8 mouse cellular contexts compared by ENCODE assay signal in genomic region chr1:153480386-153481024, GRCm38 (mm10). TPM values are rescaled to one million over a fixed set of nuclear protein-coding genes. Genes with fewer than 3 reads are reported as not detected.
A peak's percentile ranks its signal among the peaks of the same experiment; 100 is the strongest.
DNase-seq lines count a peak whose midpoint lies in the region; ATAC-seq and TF ChIP-seq lines count a peak whose summit lies in the region.

No protein-coding gene starts in this region.

- H3K27ac ChIP-seq in neural tube, embryonic 15.5 days (replicated peaks): no peak overlapping the region
- no peak overlapping the region for H3K27ac ChIP-seq in embryonic facial prominence, embryonic 11.5 days (replicated peaks; ENCODE audit: low read depth, low read length)
- no peak overlapping the region for H3K27ac ChIP-seq in hindbrain, embryonic 12.5 days
- no peak overlapping the region for H3K27ac ChIP-seq in limb, embryonic 14.5 days (replicated peaks; ENCODE audit: low read depth, low read length)
- H3K27ac ChIP-seq in midbrain, embryonic 16.5 days (ENCODE audit: low read length): no peak overlapping the region
- H3K27ac ChIP-seq in stomach, postnatal 0 days (replicated peaks): no peak overlapping the region

- ATAC-seq in neural tube, embryonic 15.5 days (ENCODE audit: low FRiP score): no peak
- no peak for ATAC-seq in embryonic facial prominence, embryonic 11.5 days (replicated peaks; ENCODE audit: insufficient number of reproducible peaks, low FRiP score, low TSS enrichment, low read depth)
- ATAC-seq in hindbrain, embryonic 12.5 days (ENCODE audit: low FRiP score): 0 out of 2 replicates have a peak, but pooled peaks have one; percentile 29
- ATAC-seq in limb, embryonic 14.5 days (ENCODE audit: low FRiP score, low read depth): no peak
- ATAC-seq in midbrain, embryonic 16.5 days: peak; percentile 41; the same call in 1 of the 2 replicates
- ATAC-seq in stomach, postnatal 0 days (ENCODE audit: low FRiP score, low TSS enrichment): no peak

- H3K4me3 ChIP-seq in neural tube, embryonic 15.5 days (replicated peaks): no peak overlapping the region
- H3K4me3 ChIP-seq in embryonic facial prominence, embryonic 11.5 days (ENCODE audit: low read depth, low read length): no peak overlapping the region
- no peak overlapping the region for H3K4me3 ChIP-seq in hindbrain, embryonic 12.5 days
- no peak overlapping the region for H3K4me3 ChIP-seq in limb, embryonic 14.5 days (replicated peaks; ENCODE audit: low read length)
- no peak overlapping the region for H3K4me3 ChIP-seq in midbrain, embryonic 16.5 days (ENCODE audit: low read depth, low read length)
- H3K4me3 ChIP-seq in stomach, postnatal 0 days (ENCODE audit: low read depth, low read length): no peak overlapping the region

- no peak overlapping the region for H3K4me2 ChIP-seq in neural tube, embryonic 15.5 days
- H3K4me2 ChIP-seq in embryonic facial prominence, embryonic 11.5 days (ENCODE audit: low read depth, low read length): no peak overlapping the region
- H3K4me2 ChIP-seq in hindbrain, embryonic 12.5 days (replicated peaks): no peak overlapping the region
- H3K4me2 ChIP-seq in limb, embryonic 14.5 days (replicated peaks; ENCODE audit: low read depth, low read length, severe bottlenecking): no peak overlapping the region
- no peak overlapping the region for H3K4me2 ChIP-seq in midbrain, embryonic 16.5 days (ENCODE audit: low read length)
- no peak overlapping the region for H3K4me2 ChIP-seq in stomach, postnatal 0 days (replicated peaks; ENCODE audit: low read depth)

- TF ChIP-seq CTCF in stomach, postnatal 0 days (IDR thresholded peaks at IDR 0.05; ENCODE audit: low read depth): peak; percentile 86

- peaks cover 53% of the 10 kb centered on the region for H3K36me3 ChIP-seq in neural tube, embryonic 15.5 days
- H3K36me3 ChIP-seq in embryonic facial prominence, embryonic 11.5 days (replicated peaks; ENCODE audit: control insufficient read depth, insufficient read depth, low read depth, low read length): peaks cover 26% of the 10 kb centered on the region
- peaks cover 52% of the 10 kb centered on the region for H3K36me3 ChIP-seq in hindbrain, embryonic 12.5 days
- peaks cover 71% of the 10 kb centered on the region for H3K36me3 ChIP-seq in limb, embryonic 14.5 days (ENCODE audit: control insufficient read depth, insufficient read depth, low read length)
- peaks cover 36% of the 10 kb centered on the region for H3K36me3 ChIP-seq in midbrain, embryonic 16.5 days (ENCODE audit: control insufficient read depth, insufficient read depth, low read length)
- peaks cover 24% of the 10 kb centered on the region for H3K36me3 ChIP-seq in stomach, postnatal 0 days (ENCODE audit: control insufficient read depth, insufficient read depth, low read length)

- no peak for TF ChIP-seq EP300 in stomach, postnatal 0 days (optimal IDR thresholded peaks at IDR 0.05)

- no peaks in the 10 kb centered on the region for H3K27me3 ChIP-seq in neural tube, embryonic 15.5 days (replicated peaks)
- H3K27me3 ChIP-seq in embryonic facial prominence, embryonic 11.5 days (ENCODE audit: control insufficient read depth, insufficient read depth, low read length): no peaks in the 10 kb centered on the region
- H3K27me3 ChIP-seq in hindbrain, embryonic 12.5 days: no peaks in the 10 kb centered on the region
- no peaks in the 10 kb centered on the region for H3K27me3 ChIP-seq in limb, embryonic 14.5 days (ENCODE audit: control insufficient read depth, insufficient read depth, low read length)
- no peaks in the 10 kb centered on the region for H3K27me3 ChIP-seq in midbrain, embryonic 16.5 days (ENCODE audit: control insufficient read depth, insufficient read depth, low read depth, low read length)
- H3K27me3 ChIP-seq in stomach, postnatal 0 days (ENCODE audit: control insufficient read depth, insufficient read depth, low read length): no peaks in the 10 kb centered on the region

- no peak overlapping the region for H3K9ac ChIP-seq in neural tube, embryonic 15.5 days (replicated peaks)
- H3K9ac ChIP-seq in embryonic facial prominence, embryonic 11.5 days (replicated peaks; ENCODE audit: low read length): no peak overlapping the region
- H3K9ac ChIP-seq in hindbrain, embryonic 12.5 days: no peak overlapping the region
- H3K9ac ChIP-seq in limb, embryonic 14.5 days (ENCODE audit: low read depth, low read length, severe bottlenecking): no peak overlapping the region
- no peak overlapping the region for H3K9ac ChIP-seq in midbrain, embryonic 16.5 days (ENCODE audit: low read depth, low read length)
- no peak overlapping the region for H3K9ac ChIP-seq in stomach, postnatal 0 days (ENCODE audit: low read length)

- DNase-seq in neural tube, embryonic 10.5 days (ENCODE audit: extremely low spot score, low spot score): peak; percentile 66
- DNase-seq in adrenal gland, postnatal 10 days: peak; percentile 85
- peak; percentile 81 for DNase-seq in embryonic facial prominence, embryonic 11.5 days (ENCODE audit: low spot score)
- DNase-seq in limb, embryonic 14.5 days (ENCODE audit: low spot score): peak; percentile 61
- peak; percentile 79 for DNase-seq in stomach, postnatal 0 days (ENCODE audit: low spot score)

- WGBS in neural tube, embryonic 15.5 days: 41% methylated on average over 1 of the region's 1 CpGs
- 54% methylated on average over 1 of the region's 1 CpGs for WGBS in embryonic facial prominence, embryonic 11.5 days
- WGBS in hindbrain, embryonic 12.5 days: 46% methylated on average over 1 of the region's 1 CpGs
- WGBS in limb, embryonic 14.5 days: 54% methylated on average over 1 of the region's 1 CpGs
- 45% methylated on average over 1 of the region's 1 CpGs for WGBS in midbrain, embryonic 16.5 days
- 43% methylated on average over 1 of the region's 1 CpGs for WGBS in stomach, postnatal 0 days

- no peak for TF ChIP-seq POLR2A in limb, embryonic 14.5 days (IDR thresholded peaks at IDR 0.05; ENCODE audit: borderline replicate concordance, extremely low read depth, insufficient read depth, insufficient read length)

- H3K9me3 ChIP-seq in neural tube, embryonic 15.5 days (replicated peaks): no peaks in the 10 kb centered on the region
- no peaks in the 10 kb centered on the region for H3K9me3 ChIP-seq in embryonic facial prominence, embryonic 11.5 days (replicated peaks; ENCODE audit: control insufficient read depth, low read length)
- no peaks in the 10 kb centered on the region for H3K9me3 ChIP-seq in hindbrain, embryonic 12.5 days (replicated peaks)
- H3K9me3 ChIP-seq in limb, embryonic 14.5 days (ENCODE audit: control insufficient read depth, low read length): no peaks in the 10 kb centered on the region
- H3K9me3 ChIP-seq in midbrain, embryonic 16.5 days (replicated peaks; ENCODE audit: control insufficient read depth, low read length, poor library complexity, severe bottlenecking): no peaks in the 10 kb centered on the region
- H3K9me3 ChIP-seq in stomach, postnatal 0 days (ENCODE audit: control insufficient read depth, low read length): no peaks in the 10 kb centered on the region

- H3K4me1 ChIP-seq in neural tube, embryonic 15.5 days: peaks cover 21% of the 10 kb centered on the region
- no peaks in the 10 kb centered on the region for H3K4me1 ChIP-seq in embryonic facial prominence, embryonic 11.5 days (ENCODE audit: control insufficient read depth, insufficient read depth, low read length)
- H3K4me1 ChIP-seq in hindbrain, embryonic 12.5 days: peaks cover 19% of the 10 kb centered on the region
- H3K4me1 ChIP-seq in limb, embryonic 14.5 days (ENCODE audit: control insufficient read depth, insufficient read depth, low read length): peaks cover 15% of the 10 kb centered on the region
- H3K4me1 ChIP-seq in midbrain, embryonic 16.5 days (ENCODE audit: control insufficient read depth, insufficient read depth, low read length): peaks cover 18% of the 10 kb centered on the region
- no peaks in the 10 kb centered on the region for H3K4me1 ChIP-seq in stomach, postnatal 0 days (replicated peaks; ENCODE audit: control insufficient read depth, insufficient read depth)

RNA-seq across cellular contexts. Expression of gene Dhx9, which starts 7.0 kb away (rescaled TPM):
- 27.0 and 27.5 TPM in 2 replicates for polyA plus RNA-seq in neural tube, embryonic 15.5 days (2015; fragmentation: Nextera tagmentation; extraction: Ambion mirVana)
- 100 to 1,000 TPM; 107 to 121 TPM for total RNA-seq in adrenal gland, postnatal 10 days (2021)
- 25.6 and 26.6 TPM in 2 replicates for polyA plus RNA-seq in embryonic facial prominence, embryonic 11.5 days (2014; fragmentation: Nextera tagmentation; extraction: Ambion mirVana)
- 47.3 and 47.4 TPM in 2 replicates for polyA plus RNA-seq in hindbrain, embryonic 12.5 days (2016; fragmentation: Nextera tagmentation; extraction: Ambion mirVana)
- polyA plus RNA-seq in limb, embryonic 14.5 days (2012; rRNA removed): 104 and 143 TPM in 2 replicates
- polyA plus RNA-seq in limb, embryonic 14.5 days (2014; fragmentation: Nextera tagmentation; extraction: Ambion mirVana): 24.2 and 26.9 TPM in 2 replicates
- polyA plus RNA-seq in midbrain, embryonic 16.5 days (2015; fragmentation: Nextera tagmentation; extraction: Ambion mirVana): 22.1 and 29.5 TPM in 2 replicates
- 6.6 and 10.6 TPM in 2 replicates for polyA plus RNA-seq in stomach, postnatal 0 days (2015; fragmentation: Nextera tagmentation; extraction: Ambion mirVana)

RNA-seq across cellular contexts. Expression of gene Shcbp1l, which starts 55.5 kb away (rescaled TPM):
- polyA plus RNA-seq in neural tube, embryonic 15.5 days (2015; fragmentation: Nextera tagmentation; extraction: Ambion mirVana): 0.43 and 0.75 TPM in 2 replicates
- under 1 TPM; 0.15 to 0.39 TPM for total RNA-seq in adrenal gland, postnatal 10 days (2021)
- polyA plus RNA-seq in embryonic facial prominence, embryonic 11.5 days (2014; fragmentation: Nextera tagmentation; extraction: Ambion mirVana): 0.25 and 0.45 TPM in 2 replicates
- polyA plus RNA-seq in hindbrain, embryonic 12.5 days (2016; fragmentation: Nextera tagmentation; extraction: Ambion mirVana): 0.20 and 0.39 TPM in 2 replicates
- polyA plus RNA-seq in limb, embryonic 14.5 days (2012; rRNA removed): 0.59 and 1.5 TPM in 2 replicates
- polyA plus RNA-seq in limb, embryonic 14.5 days (2014; fragmentation: Nextera tagmentation; extraction: Ambion mirVana): 0.17 and 0.32 TPM in 2 replicates
- polyA plus RNA-seq in midbrain, embryonic 16.5 days (2015; fragmentation: Nextera tagmentation; extraction: Ambion mirVana): 0.46 and 0.72 TPM in 2 replicates
- 0.04 and 0.23 TPM in 2 replicates for polyA plus RNA-seq in stomach, postnatal 0 days (2015; fragmentation: Nextera tagmentation; extraction: Ambion mirVana)

Comparison
In these comparisons a context has a peak if more than half of its experiments do, and no peak if none do; other contexts are left out.
1. ATAC-seq: peak in hindbrain, embryonic 12.5 days (single experiment) and midbrain, embryonic 16.5 days (single experiment); none in neural tube, embryonic 15.5 days (single experiment), embryonic facial prominence, embryonic 11.5 days (single experiment), limb, embryonic 14.5 days (single experiment) and stomach, postnatal 0 days (single experiment).
2. Peak in every context shown above with its lines, with median percentiles within 50 percentile points of each other: DNase-seq.